Mouse (Mus musculus) adrenal gland, adult 8-10 months (tissue): ENCODE data around the gene Sdhaf3. TPM values are rescaled to one million over a fixed set of nuclear protein-coding genes. Genes with fewer than 3 reads are reported as not detected.
"Not testable (repeated sequence)": the region's sequence is repeated elsewhere in the genome, so short reads cannot be mapped to it uniquely, and the experiment has no call there.

Source experiments
- DNase-seq: peaks from one replicate; pipeline ENCODE4 v3.0.0; 2022
- total RNA-seq, 4 experiments: library from RNA; stranded (reverse); gene quantifications; 2 replicates each; pipeline ENCODE4 v1.2.4; 2022

Gene Sdhaf3
- total RNA-seq, result 1 to 10 TPM; 4.4 to 6.2 (median 5.3) TPM

DNA sequence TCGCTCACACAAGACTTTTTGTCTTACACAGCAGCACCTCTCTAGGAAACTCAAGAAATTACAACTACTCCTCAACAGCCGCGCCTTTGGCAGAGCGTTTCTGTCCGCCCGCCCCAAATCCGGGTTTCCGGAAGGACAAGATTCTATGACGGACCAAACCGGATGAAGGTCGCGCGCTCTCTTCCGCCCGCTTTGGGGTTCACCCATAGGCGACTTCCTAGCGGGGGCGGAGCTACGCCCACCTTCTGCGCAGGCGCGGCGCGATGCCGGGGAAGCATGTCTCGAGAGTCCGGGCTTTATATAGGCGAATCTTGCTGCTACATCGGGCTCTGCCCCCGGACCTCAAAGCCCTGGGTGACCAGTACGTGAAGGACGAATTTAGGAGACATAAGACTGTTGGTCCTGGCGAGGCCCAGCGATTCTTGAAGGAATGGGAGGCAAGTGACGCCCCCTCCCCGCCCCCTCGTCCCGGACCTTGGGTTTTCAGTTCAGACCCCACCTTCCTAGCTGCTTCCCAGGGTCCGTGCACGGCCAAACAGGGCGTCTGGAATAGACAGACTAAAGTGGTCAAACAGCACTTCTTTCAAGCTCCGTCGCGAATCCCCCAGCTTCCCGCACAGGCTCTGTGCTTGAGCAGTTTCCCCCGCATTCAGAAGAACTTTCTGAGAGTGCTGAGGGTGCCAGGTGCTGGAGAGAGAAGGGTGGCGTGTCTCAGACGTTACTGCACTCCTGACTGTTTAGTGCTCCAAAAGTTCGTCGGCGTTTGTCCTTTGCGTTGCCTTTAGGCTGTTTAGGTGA, at the start of gene Sdhaf3:
TSS of gene Sdhaf3 (plus strand) at position 241 of the 798 bp plus-strand sequence.
- DNase-seq, result peak; percentile 93

DNA sequence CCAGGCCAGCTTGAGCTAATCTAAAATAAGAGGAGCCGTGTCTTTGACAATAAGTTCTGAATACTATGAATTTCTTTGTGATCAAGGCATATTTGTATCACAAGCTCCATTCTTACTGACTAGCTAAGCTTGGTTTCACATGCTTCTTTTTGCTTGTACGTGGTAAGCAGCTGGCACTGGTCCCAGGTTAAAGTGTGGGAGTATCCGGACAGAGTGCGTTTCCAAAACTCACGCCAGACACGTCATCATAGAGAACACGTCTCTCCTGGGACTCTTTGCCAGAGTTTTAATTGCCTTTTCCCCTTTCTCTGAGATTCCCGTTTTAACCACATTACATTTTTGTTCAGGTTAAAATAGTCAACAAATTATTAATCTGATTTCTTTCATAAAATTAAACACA, 46.2 kb upstream of the Sdhaf3 start:
- peak; percentile 12 for DNase-seq

DNA sequence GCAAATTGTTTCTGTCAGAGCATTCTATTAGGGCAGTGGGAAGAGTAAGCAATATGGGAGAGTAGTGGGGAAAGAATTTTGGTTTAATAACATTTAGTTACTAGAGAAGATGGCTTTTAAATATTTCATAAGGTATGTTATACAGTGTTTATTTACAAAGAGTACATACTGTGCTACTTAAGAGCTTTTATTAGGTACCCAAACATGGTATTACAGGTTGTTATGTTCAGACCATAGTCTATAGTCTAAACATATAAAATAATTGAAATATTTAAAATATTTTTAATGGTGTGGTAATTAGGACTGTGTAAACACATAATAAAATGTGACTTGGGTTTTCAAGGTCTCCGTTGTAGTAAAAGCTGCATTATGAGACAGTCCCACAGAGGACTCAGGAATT, 41.5 kb upstream of the Sdhaf3 start:
- no peak for DNase-seq

DNA sequence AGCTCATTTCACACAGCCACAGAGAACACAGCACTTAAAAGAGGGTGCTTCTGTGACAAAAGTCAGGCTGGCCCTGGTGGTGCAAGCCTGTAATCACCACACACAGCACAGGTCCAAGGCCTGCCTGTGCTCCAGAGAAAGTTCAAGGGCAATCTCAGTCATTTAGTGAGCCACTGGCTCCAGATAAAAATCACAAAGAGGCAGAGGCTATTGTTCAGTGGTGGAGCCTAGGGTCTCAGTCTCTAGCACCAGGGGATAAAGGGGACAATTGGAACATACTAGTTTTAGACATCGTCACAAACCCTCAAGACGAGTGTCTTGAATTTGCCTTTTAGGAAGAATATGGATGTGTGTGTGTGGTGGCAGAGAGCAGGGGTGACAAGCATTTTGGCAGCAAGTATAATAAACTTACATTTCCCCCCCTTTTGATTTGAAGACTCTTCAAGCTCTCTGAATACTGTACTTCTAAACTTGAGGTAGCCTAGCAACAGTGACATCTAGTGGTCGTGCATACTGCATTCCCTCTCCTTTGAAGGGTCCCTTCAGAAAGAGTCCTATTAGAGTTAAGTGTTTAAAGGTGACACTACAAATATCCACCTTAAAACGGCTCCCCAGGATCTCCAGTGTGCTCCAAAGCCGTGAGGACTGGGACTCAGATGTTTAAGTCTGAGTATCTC, 40.8 kb upstream of the Sdhaf3 start:
- peak; percentile 26 for DNase-seq

DNA sequence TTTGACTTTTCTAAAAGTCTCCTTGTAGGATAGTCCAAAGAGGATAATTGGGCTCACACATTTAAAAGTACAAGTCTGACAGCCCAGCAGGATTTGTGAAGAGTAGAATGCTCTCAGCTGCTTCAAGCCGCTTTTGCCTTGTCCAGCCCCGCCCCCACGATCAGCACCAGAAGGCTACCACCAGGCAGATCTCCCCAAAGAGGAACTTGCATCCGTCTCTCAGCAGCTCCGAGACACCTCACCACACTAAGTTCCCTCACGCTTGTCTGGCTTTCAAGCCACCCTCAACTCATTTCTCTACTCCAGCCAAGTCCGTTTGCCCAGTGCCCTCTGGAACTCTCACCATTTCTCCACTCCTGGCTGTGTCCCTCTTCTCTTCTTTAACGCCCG, 40.3 kb upstream of the Sdhaf3 start:
- DNase-seq, result no peak

DNA sequence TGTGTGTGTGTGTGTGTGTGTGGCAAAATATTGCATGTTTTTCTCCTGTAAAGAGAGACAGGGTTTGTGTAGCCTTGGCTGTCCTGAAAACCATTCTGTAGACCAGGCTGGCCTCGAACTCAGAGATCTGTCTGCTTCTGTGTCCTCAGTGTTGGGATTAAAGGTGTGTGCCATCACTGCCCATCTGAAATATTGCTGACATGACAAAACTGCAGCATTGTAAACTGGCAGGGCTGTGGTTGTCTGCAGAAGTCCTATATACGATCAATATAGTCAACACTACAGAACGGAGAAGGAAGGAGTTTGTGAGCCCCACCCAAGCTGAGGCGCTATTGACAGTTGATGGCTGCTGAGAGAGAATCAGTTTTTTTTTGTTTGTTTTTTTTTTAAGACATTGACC, 38.5 kb upstream of the Sdhaf3 start:
- DNase-seq, result no peak

DNA sequence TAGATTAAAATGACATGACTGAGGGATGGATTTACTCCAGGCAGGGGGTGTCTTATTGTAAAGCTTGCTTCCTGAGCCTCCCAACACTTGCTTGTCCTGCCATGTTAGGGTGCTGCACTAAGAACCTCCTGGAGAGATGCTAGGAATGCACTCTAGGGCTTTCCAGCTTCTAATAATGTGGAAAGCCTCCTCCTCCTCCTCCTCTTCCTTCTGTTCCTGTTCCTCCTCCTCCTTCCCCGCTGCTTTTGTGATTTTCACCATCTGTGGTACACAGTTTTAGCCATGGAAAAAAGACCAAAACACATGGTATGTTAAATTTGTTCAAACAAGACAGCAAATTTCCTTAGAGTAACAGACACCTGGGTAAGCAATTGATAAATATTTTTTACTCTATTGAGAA, 30.5 kb upstream of the Sdhaf3 start:
- no peak for DNase-seq

DNA sequence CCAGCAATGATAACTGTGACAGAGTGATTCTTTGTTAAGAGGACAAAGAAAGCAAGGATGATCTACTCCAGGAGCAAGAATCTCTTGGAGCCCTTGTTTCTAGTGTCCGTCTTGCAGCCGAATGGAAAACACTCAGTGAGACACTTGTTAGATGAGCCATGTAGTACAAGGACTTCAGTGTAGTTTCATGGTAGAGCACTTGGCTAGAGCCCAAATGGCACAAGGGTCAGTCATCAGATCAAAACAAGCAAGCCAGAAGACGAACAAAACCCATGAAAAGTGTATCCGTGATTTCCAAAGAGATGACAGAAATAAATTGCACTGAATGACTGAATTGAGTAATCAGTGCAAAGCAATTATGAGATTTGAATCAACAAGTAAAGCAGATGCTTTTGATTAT, 25.0 kb upstream of the Sdhaf3 start:
- DNase-seq, result peak; percentile 38

DNA sequence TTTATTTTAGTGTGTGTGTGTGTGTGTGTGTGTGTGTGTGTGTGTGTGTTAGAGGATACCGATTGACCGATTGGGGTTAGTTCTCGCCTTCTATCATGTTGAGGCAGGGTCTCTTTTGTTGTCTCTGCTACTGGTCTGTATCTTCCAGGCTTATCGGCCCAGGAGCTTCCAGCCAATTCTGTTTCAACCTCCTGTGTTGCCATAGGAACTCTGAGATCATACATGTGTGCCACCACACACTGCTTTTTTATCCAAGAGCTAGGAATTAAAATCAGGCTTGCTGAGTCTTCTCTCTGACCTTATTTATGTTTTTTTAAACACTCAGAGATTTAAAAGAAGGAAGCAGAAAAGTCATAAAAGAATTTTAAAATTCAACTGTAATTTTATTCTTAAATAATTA, 24.3 kb upstream of the Sdhaf3 start:
- DNase-seq, result no peak

DNA sequence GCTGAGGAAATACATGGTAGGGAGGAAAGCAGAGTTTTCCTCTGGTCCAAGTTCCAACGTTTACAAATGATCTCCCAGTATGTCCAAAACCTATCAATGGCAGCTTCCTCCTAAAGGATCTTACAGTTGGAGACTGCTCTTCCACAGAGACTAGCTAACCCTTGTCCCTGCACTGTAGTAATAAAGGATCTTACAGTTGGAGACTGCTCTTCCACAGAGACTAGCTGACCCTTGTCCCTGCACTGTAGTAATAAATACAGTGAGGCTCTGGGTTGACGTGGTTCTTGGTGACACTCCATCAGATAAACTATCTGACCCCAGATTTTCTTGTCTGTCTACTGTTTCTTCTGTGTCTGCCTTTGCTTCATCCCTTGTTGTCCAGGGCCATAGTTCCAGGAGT, 15.0 kb upstream of the Sdhaf3 start:
- DNase-seq, result no peak

DNA sequence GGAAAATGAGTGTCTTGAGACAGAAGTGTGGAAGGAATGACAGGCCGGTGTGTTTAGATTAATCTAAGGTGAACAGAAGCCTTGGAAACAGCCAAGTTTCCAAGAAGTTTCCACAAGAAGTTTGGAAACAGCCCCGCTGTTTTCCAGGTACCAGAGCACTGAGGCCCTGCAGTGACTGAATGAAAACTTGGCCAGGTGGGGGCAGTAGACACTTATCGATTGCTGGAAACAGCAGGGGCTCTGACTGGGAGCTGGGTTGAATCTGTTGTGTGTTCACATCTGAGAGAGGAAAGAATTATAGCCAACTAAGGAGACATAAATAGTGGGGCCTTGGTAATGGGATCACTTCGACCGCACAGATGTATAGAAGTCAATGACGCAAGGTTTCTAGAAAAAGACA, 13.0 kb upstream of the Sdhaf3 start:
- DNase-seq, result peak; percentile 15

DNA sequence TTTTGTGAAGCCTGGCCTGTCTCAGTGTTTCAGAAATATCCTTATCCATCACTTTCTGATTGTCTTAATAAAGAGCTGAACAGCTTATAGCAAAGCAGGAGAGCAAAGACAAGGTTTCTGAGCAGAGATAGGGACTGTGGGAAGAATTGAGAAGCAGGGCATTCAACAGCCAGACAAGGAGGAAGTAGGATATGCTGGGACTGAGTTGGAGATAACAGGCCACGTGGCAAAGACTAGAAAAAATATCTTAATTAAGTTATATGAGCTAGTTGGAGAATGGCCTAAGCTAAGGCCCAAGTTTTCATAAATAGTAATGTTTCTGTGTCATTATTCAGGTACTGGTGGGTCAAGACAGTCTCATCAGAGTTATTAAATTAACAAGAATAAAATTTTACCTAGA, 8.2 kb upstream of the Sdhaf3 start:
- DNase-seq, result no peak

DNA sequence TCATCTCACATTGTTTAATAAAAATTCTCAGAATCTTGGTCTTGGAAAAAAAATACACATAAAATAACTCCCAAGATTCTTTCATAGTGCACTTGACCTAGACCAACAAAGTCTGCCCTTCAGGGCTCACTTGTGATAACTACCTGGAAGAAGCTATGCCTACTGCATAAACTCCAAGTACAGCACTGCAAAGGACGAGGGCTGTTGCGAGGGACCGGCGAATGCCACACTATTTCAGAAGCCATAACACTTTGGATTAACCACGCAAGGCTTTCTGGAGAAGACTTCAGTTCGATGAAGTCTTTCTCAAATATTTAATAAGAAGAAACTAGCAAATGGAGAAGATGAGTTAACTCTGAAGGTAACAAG, 425 bp upstream of the Sdhaf3 start:
- DNase-seq, result no peak

DNA sequence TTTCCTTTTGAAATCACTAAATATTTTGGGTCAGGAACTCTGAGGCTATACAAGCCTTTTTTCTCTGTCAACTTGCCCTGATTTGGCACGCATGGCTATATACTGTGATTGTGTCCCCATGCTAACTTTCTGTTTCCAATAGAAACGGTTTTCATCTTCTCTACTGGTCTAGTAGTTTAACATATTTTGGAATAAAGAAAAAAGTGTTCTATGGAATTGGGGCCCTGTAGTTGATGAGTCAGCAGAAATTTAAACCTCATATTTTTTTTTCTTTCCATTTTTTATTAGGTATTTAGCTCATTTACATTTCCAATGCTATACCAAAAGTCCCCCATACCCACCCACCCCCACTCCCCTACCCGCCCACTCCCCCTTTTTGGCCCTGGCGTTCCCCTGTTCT, 3.4 kb downstream of the Sdhaf3 start:
- DNase-seq, result not testable (repeated sequence)

DNA sequence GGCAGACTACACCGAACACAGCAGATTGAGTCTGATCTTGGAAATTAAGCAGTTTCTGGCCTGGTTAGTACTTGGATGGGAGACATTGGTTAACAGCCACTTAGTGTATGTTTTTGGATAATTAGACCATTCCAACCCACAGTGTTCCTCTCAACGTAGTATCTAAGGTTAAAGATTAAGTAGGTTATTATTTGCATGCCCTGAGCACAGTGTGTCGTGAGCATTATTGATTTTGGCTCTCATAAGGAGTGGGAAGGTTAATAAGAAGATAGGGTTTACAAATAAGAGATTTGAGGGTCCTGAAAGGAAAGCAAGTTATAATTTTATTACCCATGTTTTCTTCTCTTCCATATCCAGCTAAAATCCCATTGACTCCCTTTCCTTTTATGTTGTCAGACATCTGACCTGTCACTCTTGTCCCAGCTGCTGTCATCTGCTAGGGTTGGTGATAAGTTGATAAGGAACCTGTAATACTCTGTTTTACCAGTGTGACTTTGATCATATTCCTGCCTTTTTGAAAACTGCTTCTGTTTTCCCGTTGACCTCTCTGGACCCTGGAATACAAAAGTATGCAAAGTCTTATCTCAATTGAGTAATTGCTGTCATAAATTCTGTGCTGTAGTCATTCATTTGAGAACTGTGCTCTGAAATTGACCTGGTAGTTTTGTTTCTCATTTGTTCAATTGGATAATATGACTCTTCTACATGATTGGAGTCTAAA, 41.6 kb downstream of the Sdhaf3 start:
- DNase-seq, result no peak

DNA sequence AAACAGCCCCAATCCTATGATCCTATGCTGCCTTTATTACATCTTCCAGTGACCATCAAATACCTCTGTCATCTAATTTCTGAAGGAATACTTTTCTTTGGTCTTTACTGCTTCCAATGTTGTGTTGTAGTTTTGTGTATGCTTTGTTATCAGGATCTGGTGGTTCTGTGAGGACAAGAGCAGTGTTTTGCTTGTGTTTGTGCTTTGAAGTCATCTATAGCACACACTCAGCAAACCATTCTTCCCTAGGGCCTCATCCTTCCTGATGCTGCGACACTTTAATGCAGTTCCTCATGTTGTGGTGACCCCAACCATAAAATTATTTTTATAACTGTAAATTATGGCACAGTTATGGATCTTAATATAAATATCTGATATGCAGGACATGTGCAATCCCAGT, 42.2 kb downstream of the Sdhaf3 start:
- no peak for DNase-seq

DNA sequence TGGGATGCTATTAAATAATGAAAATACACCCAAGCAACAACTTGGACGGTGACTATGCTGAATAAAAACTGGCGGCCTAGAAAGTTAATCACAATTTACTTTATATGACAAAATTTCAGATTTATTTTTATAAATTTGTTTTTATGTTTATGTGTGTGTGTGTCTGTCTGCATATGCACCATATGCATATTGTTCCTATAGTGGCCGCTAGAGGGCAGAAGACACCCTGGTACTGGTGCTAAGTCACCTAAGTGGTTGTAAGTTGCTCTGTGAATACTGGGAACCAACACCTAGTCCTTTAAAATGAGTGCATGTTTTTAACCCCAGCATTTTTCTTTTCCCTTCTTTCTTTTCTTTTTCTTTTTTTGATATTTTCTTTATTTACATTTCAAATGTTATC, 43.2 kb downstream of the Sdhaf3 start:
- DNase-seq, result no peak

DNA sequence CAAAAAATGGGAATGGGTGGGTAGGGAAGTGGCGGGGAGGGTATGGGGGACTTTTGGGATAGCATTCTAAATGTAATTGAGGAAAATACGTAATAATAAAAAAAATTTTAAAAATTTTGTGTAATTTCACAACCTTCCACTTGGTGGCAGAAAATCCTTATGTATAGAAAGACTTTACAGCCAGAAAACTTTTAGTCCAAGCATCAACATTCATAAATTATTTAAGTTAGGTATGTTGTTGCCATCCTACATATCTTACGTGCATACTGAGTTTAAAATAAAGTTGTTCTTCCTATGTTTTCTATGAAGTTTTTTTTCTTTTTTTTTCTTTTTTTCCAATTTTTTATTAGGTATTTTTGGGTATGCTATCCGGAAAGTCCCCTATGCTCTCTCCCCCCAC, 47.3 kb downstream of the Sdhaf3 start:
- no peak for DNase-seq

DNA sequence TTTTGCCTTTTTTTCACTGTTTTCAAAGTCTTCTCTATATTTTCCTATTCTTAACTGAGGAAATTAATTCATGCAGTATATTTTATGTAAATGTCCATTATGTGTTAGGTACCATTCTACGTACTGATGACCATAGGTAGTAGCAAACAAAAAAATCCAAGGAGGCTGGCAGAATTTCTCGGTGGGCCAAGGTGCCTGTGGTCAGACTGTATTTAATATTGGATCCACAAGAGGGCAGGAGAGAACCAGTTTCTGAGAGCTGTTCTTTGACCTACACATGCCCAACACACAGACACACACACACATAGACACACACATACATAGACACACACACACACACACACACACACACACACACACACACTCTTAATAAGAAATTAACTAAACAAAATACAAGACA, 48.2 kb downstream of the Sdhaf3 start:
- DNase-seq, result no peak

DNA sequence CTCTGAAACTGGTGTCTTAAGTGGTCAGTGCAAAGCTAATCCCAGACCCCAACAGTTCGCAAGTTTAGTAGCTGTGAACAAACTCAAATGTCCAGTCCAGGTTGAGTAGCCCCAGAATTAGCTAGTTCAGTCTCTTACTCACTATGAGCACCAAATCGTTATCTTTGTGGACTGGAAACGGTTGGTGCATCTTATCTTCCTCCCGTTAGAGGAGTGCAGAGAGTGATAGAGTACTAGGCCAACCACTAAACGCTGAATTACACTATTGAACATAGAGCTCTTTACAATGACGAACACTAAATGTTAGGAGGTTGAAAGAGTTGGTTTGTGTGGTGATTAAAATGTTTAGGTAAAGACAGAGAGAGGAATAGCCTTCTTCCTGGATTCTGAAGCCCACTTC, 82.3 kb downstream of the Sdhaf3 start:
- no peak for DNase-seq

DNA sequence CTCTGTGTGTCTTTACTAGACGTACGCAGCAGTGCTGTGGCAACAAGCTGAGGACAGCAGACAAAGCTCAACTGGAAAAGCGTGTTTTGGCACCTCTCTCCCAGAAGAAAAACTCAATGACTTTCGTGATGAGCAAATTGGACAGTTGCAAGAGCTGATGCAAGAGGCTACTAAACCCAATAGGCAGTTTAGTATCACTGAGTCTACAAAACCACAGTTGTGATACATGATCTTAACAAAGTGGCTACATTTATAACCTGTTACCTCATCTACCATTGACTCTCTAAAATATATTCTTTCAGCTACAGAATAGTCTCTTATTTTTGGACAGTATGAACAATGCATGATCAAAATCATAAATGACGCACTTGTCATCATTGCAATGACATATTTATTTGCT, 83.0 kb downstream of the Sdhaf3 start:
- DNase-seq, result no peak

DNA sequence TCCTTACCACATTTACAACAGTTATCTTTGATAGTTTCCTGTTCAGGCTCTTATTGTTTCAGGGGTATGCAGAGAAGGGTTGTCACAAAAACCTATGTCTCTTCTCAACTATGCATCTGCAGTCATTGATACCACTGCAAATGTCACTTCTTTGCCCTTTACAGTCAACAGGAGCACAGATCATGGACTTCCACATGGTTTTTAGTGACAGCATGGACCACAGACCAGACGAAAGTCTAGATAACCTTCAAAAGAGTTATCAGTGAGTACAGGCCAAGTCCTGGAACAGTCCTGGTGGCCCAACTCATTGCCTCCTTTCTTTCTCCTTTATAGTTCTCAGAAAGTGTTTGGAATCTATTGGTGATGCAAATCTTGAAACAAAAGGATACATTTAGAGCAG, 86.1 kb downstream of the Sdhaf3 start:
- DNase-seq, result no peak

DNA sequence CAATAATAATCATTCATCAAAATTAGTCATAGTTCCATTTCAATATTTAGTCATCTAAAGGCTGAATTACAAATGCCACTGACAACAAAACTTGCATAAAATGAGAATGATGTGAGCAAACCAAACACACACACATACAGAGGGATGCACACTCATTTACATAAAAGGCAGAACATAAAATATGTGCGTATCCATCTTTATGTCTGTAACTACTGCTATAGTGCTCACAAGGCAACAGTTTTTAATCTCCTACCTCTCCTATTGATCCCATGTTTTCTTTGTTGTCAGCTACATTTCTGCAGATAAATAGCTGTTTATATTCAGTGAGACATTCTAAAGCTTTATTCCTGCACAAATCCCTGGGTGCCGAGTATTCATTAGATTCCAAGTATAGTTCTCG, 107.0 kb downstream of the Sdhaf3 start:
- no peak for DNase-seq

DNA sequence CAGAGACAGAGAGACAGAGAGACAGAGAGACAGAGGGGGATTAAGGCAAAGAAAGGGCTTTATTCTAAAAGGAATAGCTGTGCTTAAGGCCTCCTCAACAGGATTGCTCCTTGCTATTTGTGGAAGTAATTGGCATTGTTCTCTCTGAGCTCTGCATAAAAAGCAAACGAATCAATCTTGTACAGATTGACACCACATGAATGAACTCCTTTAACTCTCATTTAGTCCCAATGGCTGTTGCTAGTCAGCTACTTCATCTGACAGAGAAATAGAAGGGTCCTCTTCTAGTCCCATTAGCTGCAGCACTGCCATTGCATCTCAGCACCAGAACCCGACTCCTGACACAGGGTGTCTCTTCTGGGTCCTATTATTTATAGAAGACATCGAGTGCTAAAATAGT, 113.0 kb downstream of the Sdhaf3 start:
- no peak for DNase-seq
